Comparison of ENCODE assay signal across 28 mouse cellular contexts in genomic region chr5:119743733-119744132, GRCm38 (mm10).
DNase-seq lines count a peak whose midpoint lies in the region; ATAC-seq and TF ChIP-seq lines count a peak whose summit lies in the region.
"Had no signal": no experiment of that assay in that cellular context is flagged by ENCODE, and none has a peak within 500 bp of the region (broad histone marks: within the 10 kb centered on the region; RNA-seq: fewer than 3 reads in every experiment).

No protein-coding gene starts in this region.

- no peak overlapping the region for H3K27ac ChIP-seq in ES-E14 (ENCODE audit: insufficient read depth, low read depth, low read length, poor library complexity, severe bottlenecking)
- H3K27ac ChIP-seq in lung, postnatal 0 days (ENCODE audit: low read length): 0 out of 2 replicates have a peak overlapping the region, but pooled peaks have one; percentile 9
- H3K27ac ChIP-seq: embryonic facial prominence, embryonic 10.5 days; embryonic facial prominence, embryonic 15.5 days; forebrain, embryonic 12.5 days; hindbrain, embryonic 13.5 days; limb, embryonic 15.5 days; liver, embryonic 13.5 days had no signal

- in situ Hi-C loops in ES-E14 (cut with MboI; ENCODE audit: low sequenced_read_pairs in 2 of 2, unreplicated experiment in 2 of 2): no loop called here

- peak overlapping the region; percentile 12 for H3K4me2 ChIP-seq in lung, postnatal 0 days (replicated peaks; ENCODE audit: low read depth, low read length)
- H3K4me2 ChIP-seq: embryonic facial prominence, embryonic 15.5 days; forebrain, embryonic 12.5 days; heart, embryonic 11.5 days; hindbrain, embryonic 13.5 days; limb, embryonic 15.5 days; liver, embryonic 13.5 days had no signal

- H3K36me3 ChIP-seq in ES-E14 (ENCODE audit: control insufficient read depth, insufficient read depth, low read length, poor library complexity, severe bottlenecking): no peaks in the 10 kb centered on the region
- no peaks in the 10 kb centered on the region for H3K36me3 ChIP-seq in lung, postnatal 0 days (ENCODE audit: insufficient read depth, low read length)
- H3K36me3 ChIP-seq: embryonic facial prominence, embryonic 10.5 days; embryonic facial prominence, embryonic 15.5 days; forebrain, embryonic 12.5 days; G1E; hindbrain, embryonic 13.5 days; limb, embryonic 15.5 days; liver, embryonic 13.5 days had no signal

- DNase-seq in ES-E14 (ENCODE audit: low read depth, low spot score): no peak
- peak; percentile 27 to 42 for DNase-seq in lung, adult 18-20 months
- DNase-seq in lung, postnatal 0 days (ENCODE audit: low spot score): peak; percentile 75
- peak; percentile 62 to 82 for DNase-seq in lung, postnatal 4 days
- DNase-seq in frontal cortex, postnatal 10 days (ENCODE audit: low spot score in 2 of 2): no peak
- DNase-seq in urinary bladder, postnatal 25 days (ENCODE audit: low spot score): no peak
- no peak for DNase-seq in layer of hippocampus, adult 18-20 months (ENCODE audit: low spot score in 2 of 2)
- DNase-seq: adrenal gland, postnatal 25 days; cerebellum, adult 18-20 months; cerebellum, postnatal 25 days; gastrocnemius, postnatal 25 days; heart, adult 11 months; heart, postnatal 4 days; kidney, adult 18-20 months; kidney, postnatal 36 days; left cerebral cortex, postnatal 4 days; liver, embryonic 13.5 days; midbrain, embryonic 14.5 days; thymus, postnatal 4 days had no signal

- peak; percentile 77 for ATAC-seq in lung, postnatal 0 days
- ATAC-seq: CD4-positive, CD25-positive, alpha-beta regulatory T cell, adult 4 months; inflammation-experienced regulatory T-cells, adult 6 months had no signal

- H3K9ac ChIP-seq in ES-E14 (ENCODE audit: insufficient read depth, low read depth, low read length, poor library complexity, severe bottlenecking): peak overlapping the region; percentile 58; the same call in 1 of the 2 replicates
- no peak overlapping the region for H3K9ac ChIP-seq in lung, postnatal 0 days (replicated peaks; ENCODE audit: low read depth)
- H3K9ac ChIP-seq: embryonic facial prominence, embryonic 15.5 days; forebrain, embryonic 12.5 days; hindbrain, embryonic 13.5 days; limb, embryonic 15.5 days; liver, embryonic 13.5 days had no signal

- no peaks in the 10 kb centered on the region for H3K27me3 ChIP-seq in lung, postnatal 0 days (replicated peaks; ENCODE audit: insufficient read depth, low read length)

- WGBS in lung, postnatal 0 days: 56% methylated on average over 10 of the region's 10 CpGs

- no peaks in the 10 kb centered on the region for H3K9me3 ChIP-seq in ES-E14 (ENCODE audit: control insufficient read depth, insufficient read depth, low read depth, low read length)
- H3K9me3 ChIP-seq in lung, postnatal 0 days (ENCODE audit: low read length): no peaks in the 10 kb centered on the region
- H3K9me3 ChIP-seq: embryonic facial prominence, embryonic 10.5 days; embryonic facial prominence, embryonic 15.5 days; forebrain, embryonic 12.5 days; hindbrain, embryonic 13.5 days; limb, embryonic 15.5 days; liver, embryonic 13.5 days had no signal

- no peak for TF ChIP-seq EP300 in lung, postnatal 0 days (IDR thresholded peaks at IDR 0.05)

- H3K4me3 ChIP-seq in ES-E14 (ENCODE audit: insufficient read depth in 1 of 2, low read depth in 1 of 2, low read length in 2 of 2, poor library complexity in 1 of 2, severe bottlenecking in 1 of 2): peak overlapping the region in 1 of 2 experiments; percentile 24; a peak in 1 of 4 replicates
- no peak overlapping the region for H3K4me3 ChIP-seq in lung, postnatal 0 days (ENCODE audit: low read depth, low read length)
- H3K4me3 ChIP-seq: embryonic facial prominence, embryonic 10.5 days; embryonic facial prominence, embryonic 15.5 days; forebrain, embryonic 12.5 days; hindbrain, embryonic 13.5 days; limb, embryonic 15.5 days; liver, embryonic 13.5 days had no signal

- no peak for TF ChIP-seq CTCF in lung, postnatal 0 days (IDR thresholded peaks at IDR 0.05)

- H3K4me1 ChIP-seq in ES-E14 (ENCODE audit: control insufficient read depth in 2 of 2, insufficient read depth in 2 of 2, low read length in 2 of 2, poor library complexity in 1 of 2): peaks cover 2% of the 10 kb centered on the region in 2 experiments; a peak in 1 of 4 replicates
- no peaks in the 10 kb centered on the region for H3K4me1 ChIP-seq in lung, postnatal 0 days (ENCODE audit: insufficient read depth, low read depth, low read length)
- H3K4me1 ChIP-seq: liver, embryonic 13.5 days had no signal

TF ChIP-seq in ES-E14, 5 proteins besides CTCF, POLR2A, EP300 and RAD21:
- TF ChIP-seq CHD2 (IDR thresholded peaks at IDR 0.05; ENCODE audit: low read depth, low read length): no peak
- TF ChIP-seq ZNF384 (IDR thresholded peaks at IDR 0.05; ENCODE audit: low read depth, low read length): no peak
- TF ChIP-seq ZC3H11A (IDR thresholded peaks at IDR 0.05; ENCODE audit: borderline replicate concordance, low read depth, low read length): no peak
- no peak for TF ChIP-seq HCFC1 (IDR thresholded peaks at IDR 0.05; ENCODE audit: borderline replicate concordance, insufficient read depth, low read length)
- TF ChIP-seq MAFK (IDR thresholded peaks at IDR 0.05; ENCODE audit: insufficient read depth, low read depth, low read length): no peak

Comparison
In these comparisons a context has a peak if more than half of its experiments do, and no peak if none do; other contexts are left out.
1. DNase-seq: peak in lung, adult 18-20 months (2 of 2), lung, postnatal 0 days (single experiment) and lung, postnatal 4 days (2 of 2); none in ES-E14 (single experiment), frontal cortex, postnatal 10 days (0 of 2), urinary bladder, postnatal 25 days (single experiment) and layer of hippocampus, adult 18-20 months (0 of 2).